Mouse (Mus musculus): ENCODE results near the gene App.

- TF ChIP-seq TCF12 (IDR thresholded peaks at IDR 0.05; ENCODE audit: insufficient read depth, poor library complexity, severe bottlenecking) (no peak), TCF3 (IDR thresholded peaks at IDR 0.05; ENCODE audit: insufficient read length, low read depth) (no peak), POLR2A (IDR thresholded peaks at IDR 0.05; ENCODE audit: insufficient read length, low read depth) (no peak), MYOD1 (IDR thresholded peaks at IDR 0.05; ENCODE audit: control insufficient read depth in 1 of 3, insufficient read length in 2 of 3, low read depth in 2 of 3) (no peak), MAX (IDR thresholded peaks at IDR 0.05; ENCODE audit: low read depth) (no peak), REST (IDR thresholded peaks at IDR 0.05; ENCODE audit: insufficient read depth, insufficient read length) (no peak), USF1 (IDR thresholded peaks at IDR 0.05; ENCODE audit: low read depth) (no peak), MYOG (IDR thresholded peaks at IDR 0.05; ENCODE audit: control insufficient read depth in 1 of 3, insufficient read depth in 1 of 3, insufficient read length in 2 of 3, low read depth in 2 of 3) (no peak), POLR2AphosphoS2 (IDR thresholded peaks at IDR 0.05; ENCODE audit: insufficient read length, low read depth) (no peak)
These were observed 59.6 kb downstream of the App start for GRCm38 (mm10) chr16:85113941-85114340.

Data from myocyte (in vitro differentiated cells).